Mouse (Mus musculus): Measurements from ENCODE around the gene Evc2.

The Evc2 gene

DNA sequence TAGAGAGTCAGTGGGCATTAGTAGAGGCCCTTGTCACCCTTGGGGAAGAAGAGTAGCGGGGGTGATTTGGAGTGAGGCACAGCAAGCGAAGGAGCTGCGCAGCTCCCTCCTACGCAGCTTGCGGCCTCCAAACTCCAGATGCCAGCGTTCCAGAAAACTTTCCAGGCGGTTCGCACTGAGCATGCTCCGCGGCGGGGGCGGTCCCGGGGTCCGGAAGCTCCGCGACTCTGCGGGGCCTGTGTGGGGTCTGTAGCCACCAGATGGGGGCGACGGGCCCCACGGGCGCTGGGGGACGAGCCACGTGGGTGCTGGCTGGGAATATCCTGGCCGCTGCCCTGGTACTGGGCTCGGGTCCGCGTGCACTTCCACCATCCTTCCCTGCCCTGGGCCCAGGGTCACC lies at the start of gene Evc2:
TSS of gene Evc2 (plus strand) at position 212 of the 400 bp plus-strand sequence.
- DNase-seq (ENCODE audit: low read depth, low spot score): peak; percentile 86

DNA sequence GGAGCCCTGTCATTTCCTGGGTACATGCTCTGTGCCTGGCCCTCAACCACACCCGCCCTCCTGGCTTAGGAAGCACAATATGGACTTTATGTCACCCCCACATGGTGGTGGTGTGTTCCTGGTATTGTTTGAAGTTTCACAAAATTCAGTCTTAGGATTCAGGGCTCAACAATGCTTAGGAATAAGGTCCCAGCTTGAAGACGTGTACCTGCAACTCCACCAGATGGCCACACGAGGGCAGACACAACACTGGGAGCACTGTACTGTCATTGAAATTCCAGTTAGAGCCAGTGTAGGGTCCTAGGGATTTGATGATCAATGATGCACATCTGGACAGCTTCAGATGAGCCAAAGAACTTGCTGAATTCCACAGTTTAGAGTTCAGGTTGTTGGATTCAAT lies 49.1 kb upstream of the Evc2 start:
- DNase-seq (ENCODE audit: low read depth, low spot score): peak; percentile 71

GRCm38 (mm10) chr5:37290983-37291382 lies 47.3 kb upstream of the Evc2 start:
- DNase-seq (ENCODE audit: low read depth, low spot score): no peak

DNA sequence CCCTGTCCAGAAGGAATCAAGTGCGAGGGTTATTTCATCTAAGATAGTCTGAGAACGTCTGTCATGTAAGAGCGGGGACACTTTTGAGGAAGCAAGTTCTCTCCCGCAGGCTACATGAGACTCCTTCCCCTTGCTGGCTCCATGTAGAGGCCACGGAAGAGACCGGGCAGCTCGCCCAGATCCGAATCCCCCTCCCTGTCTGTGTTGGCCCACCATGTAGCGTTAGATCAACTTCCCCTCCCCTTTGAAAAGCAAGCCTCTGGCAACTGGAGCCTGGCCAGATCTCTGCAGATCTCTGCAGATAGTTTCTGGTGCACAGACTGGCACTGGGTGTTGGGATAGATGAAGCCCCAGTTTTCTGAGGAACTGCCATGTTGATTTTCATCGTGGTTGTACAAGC lies 41.6 kb upstream of the Evc2 start:
- no peak for DNase-seq (ENCODE audit: low read depth, low spot score)

GRCm38 (mm10) chr5:37298370-37298769 lies 39.9 kb upstream of the Evc2 start:
- DNase-seq (ENCODE audit: low read depth, low spot score): peak; percentile 66

- DNase-seq (ENCODE audit: low read depth, low spot score): no peak
These were observed 28.3 kb upstream of the Evc2 start for GRCm38 (mm10) chr5:37310026-37310425.

DNA sequence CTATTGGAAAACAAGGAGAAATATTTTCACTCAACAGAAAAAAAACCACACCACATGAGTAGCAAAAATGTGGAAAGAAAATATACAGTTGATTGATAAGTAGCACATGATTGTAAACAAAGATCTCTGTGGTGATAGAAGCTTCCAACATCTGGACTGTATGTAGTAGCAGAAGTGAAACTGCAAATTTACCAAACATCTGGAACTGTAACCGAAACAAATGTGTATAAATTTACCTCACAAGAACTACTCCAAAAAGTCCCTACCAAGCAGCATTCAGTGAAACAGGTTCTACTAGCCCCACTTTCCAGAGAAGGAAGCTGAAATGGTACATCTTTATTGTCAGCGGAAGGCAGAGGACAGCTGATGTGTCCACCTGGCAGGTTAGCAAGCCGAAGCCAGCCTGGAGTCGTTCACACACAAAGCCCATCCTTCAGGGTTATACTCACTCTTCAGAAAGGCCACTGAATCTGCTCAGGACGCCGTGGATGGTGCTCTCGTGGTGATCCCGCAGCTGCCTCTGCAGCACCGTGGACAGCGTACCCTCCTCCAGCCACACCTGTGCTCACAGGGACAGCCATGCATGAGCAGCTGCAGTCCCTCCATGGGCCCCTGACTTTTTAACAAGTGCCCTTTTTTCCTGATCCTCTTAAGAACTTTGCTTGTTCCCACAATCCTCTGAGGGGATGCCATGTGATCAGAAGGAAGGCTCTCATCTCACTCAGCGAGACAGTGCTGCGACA lies 25.1 kb upstream of the Evc2 start:
- DNase-seq (ENCODE audit: low read depth, low spot score): no peak

GRCm38 (mm10) chr5:37318715-37319114 lies 19.6 kb upstream of the Evc2 start:
- no peak for DNase-seq (ENCODE audit: low read depth, low spot score)

GRCm38 (mm10) chr5:37320174-37320573 lies 18.1 kb upstream of the Evc2 start:
- DNase-seq (ENCODE audit: low read depth, low spot score): no peak

DNA sequence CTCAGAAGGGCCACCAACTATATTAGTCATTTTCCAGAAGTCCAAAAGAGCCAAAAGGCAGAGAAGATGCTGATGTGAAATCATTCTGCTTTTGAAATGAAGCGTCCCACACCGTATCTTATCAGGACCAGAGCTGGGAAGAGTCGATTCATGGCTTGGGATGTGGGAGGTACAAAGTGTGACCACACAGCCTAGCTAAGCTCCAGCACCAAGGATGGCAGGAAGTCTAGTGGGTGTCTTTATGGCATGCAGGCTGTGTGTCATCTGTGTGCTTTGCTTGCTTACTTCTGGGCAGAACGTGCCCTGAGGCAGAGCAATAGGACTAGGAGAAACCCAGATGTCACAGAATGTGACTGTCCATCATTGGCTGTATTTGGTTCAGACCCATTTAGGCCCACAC lies 17.5 kb upstream of the Evc2 start:
- no peak for DNase-seq (ENCODE audit: low read depth, low spot score)

DNA sequence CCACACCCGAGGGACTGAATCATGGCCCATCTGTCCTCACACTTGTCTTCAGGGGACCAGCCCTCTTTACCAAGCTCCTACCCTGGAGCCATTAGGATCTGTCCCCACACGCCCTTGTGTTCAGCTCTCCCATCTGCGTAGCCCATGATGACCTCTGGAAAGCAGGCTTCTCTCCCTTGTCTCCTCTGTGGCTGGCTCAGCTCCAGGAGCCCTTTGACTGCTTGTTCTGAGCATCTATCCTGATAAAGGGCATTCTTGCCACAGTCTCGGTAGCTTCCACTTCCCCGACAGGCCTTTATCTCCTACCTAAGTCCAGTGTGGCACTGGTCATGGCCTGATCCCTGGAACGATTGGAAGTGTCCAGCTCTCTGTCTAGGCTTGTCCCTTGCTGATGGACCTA lies 11.6 kb upstream of the Evc2 start:
- DNase-seq (ENCODE audit: low read depth, low spot score): no peak

- no peak for DNase-seq (ENCODE audit: low read depth, low spot score)
These were observed 7.7 kb upstream of the Evc2 start for GRCm38 (mm10) chr5:37330449-37331132.

- no peak for DNase-seq (ENCODE audit: low read depth, low spot score)
These were observed 7.2 kb upstream of the Evc2 start for GRCm38 (mm10) chr5:37331133-37331505.

DNA sequence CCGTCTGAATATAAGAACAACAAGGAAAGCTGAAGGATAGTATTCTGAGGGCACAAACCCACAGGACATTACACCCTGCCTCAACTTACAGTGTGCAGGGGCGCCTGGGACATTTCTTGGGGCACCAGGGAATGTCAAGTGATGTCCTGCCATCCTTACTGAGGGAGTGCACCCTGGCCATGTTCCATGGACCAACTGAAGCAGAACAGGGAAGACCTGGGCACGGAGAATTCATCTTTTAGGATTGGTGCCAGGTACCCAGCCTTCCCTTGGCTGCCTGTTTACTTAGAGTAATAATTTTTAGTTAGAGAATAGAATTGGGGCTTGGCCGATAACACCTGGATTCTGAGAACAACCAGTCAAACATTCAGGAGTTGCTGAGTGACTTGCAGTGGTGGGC lies 6.2 kb upstream of the Evc2 start:
- no peak for DNase-seq (ENCODE audit: low read depth, low spot score)

GRCm38 (mm10) chr5:37335061-37335460 lies 3.2 kb upstream of the Evc2 start:
- DNase-seq (ENCODE audit: low read depth, low spot score): no peak

DNA sequence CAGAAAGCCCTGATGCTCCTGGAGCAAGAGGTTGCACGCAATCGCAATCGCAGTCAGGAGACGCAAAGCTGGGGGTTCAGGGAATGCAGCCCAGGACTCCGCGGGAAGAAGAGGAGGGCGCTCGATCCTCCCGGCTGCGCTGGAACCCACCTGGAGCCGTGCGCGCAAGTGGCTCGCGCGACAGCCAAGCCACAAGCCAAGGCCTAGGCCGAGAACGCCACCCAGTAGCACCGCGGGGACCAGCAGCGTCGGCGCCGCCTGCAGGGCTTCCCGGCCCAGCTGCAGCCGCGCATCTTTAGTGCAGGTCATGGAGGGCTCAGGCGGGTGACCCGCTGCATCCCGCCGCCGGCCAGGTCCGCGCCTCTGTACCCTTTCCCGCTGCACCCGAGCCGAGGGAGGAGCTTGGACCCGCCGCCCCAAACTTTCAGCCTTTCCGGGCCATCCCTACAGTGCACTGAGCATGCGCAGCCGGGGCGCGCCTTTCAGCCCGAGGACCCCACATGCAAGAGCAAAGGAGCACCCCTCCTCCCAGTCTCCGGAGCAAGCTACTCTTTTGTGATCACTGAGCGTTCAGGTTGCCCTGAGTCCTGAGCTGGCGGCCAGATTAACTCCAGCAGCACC lies 1.7 kb upstream of the Evc2 start, which contains the start of gene Evc:
TSS of gene Evc (minus strand) at position 410 of the 621 bp plus-strand sequence.
- DNase-seq (ENCODE audit: low read depth, low spot score): peak; percentile 81

DNA sequence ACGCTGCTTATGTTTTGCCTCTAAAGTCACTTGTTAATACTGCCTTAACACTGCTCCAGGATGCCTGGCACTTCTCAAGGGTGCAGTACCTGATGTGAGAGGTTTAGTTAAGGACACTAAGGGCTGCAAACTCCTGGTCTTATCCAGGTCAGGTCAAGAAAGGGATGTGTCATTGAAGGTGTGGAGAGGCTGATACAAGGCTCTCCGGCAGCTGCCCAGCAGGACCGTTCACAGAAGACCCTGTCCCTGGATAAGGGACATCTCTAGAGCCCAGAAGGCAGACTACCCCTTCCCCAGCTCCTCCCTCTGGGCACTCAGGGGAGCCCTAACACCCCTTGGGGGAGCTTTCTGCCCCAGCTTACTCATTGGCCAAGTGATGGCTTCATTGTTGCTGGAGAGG lies 603 bp upstream of the Evc2 start:
- peak; percentile 41 for DNase-seq (ENCODE audit: low read depth, low spot score)

DNA sequence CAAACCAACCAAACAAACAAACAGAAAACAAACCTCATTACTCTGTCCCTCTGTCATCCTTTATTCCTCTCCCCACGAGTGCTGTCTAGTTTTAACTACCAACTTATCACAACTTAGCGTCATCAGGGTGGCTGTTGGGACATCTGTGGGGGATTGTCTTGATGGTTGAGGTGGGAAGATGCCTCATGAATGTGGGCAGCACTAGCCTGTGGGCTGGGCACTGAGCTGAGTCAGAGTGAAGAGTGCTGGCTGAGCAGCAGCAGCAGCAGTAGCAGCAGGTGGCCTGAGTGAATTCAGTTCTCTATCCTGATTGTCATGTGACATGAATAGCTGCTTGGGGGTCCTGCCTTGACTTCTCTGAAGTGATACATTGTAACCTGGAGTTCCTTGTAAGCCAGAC lies 5.7 kb downstream of the Evc2 start:
- no peak for DNase-seq (ENCODE audit: low read depth, low spot score)

GRCm38 (mm10) chr5:37351791-37352190 lies 13.5 kb downstream of the Evc2 start:
- peak; percentile 61 for DNase-seq (ENCODE audit: low read depth, low spot score)

- peak; percentile 87 for DNase-seq (ENCODE audit: low read depth, low spot score)
These were observed 16.1 kb downstream of the Evc2 start for GRCm38 (mm10) chr5:37354385-37354784.

GRCm38 (mm10) chr5:37356027-37356426 lies 17.7 kb downstream of the Evc2 start:
- DNase-seq (ENCODE audit: low read depth, low spot score): no peak

DNA sequence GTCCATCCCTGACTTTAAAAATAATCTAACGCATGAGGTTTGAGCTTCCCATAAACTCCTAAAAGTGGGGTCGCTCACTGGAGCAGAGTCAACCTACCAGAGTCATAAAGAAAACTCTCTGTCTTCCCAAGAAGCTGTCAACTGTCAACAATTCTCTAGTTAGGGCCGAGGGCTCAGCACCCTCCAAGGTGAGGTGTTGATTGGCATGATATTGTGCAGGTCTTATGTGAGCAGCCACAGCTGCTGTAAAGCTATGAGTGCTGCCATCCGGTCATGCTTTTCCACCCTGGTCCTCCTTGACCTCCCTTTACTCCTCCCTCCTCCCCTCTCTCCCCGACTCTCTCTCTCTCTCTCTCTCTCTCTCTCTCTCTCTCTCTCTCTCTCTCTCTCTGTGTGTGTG lies 24.3 kb downstream of the Evc2 start:
- DNase-seq (ENCODE audit: low read depth, low spot score): no peak

- DNase-seq (ENCODE audit: low read depth, low spot score): no peak
These were observed 25.0 kb downstream of the Evc2 start for GRCm38 (mm10) chr5:37363284-37363683.
